ENCODE assay signal across 25 mouse cellular contexts in genomic region chr11:72987234-72987633, GRCm38 (mm10). TPM values are rescaled to one million over a fixed set of nuclear protein-coding genes. Genes with fewer than 3 reads are reported as not detected.
DNase-seq lines count a peak whose midpoint lies in the region; ATAC-seq and TF ChIP-seq lines count a peak whose summit lies in the region.
"Had no signal": no experiment of that assay in that cellular context is flagged by ENCODE, and none has a peak within 500 bp of the region (broad histone marks: within the 10 kb centered on the region; RNA-seq: fewer than 3 reads in every experiment).

No protein-coding gene starts in this region.

- no peak overlapping the region for H3K4me3 ChIP-seq in bone marrow, adult 2 months (replicated peaks; ENCODE audit: control insufficient read depth, low read depth, low read length)
- no peak overlapping the region for H3K4me3 ChIP-seq in embryonic facial prominence, embryonic 10.5 days
- no peak overlapping the region for H3K4me3 ChIP-seq in midbrain, embryonic 14.5 days (replicated peaks; ENCODE audit: low read depth, low read length)
- H3K4me3 ChIP-seq: embryonic facial prominence, embryonic 15.5 days; erythroblast, embryonic 14.5 days; forebrain, embryonic 10.5 days; heart, embryonic 10.5 days; heart, embryonic 15.5 days; hindbrain, embryonic 10.5 days; intestine, embryonic 15.5 days had no signal

- WGBS in bone marrow, adult 2 months = 58% methylated on average over 5 of the region's 5 CpGs
- 71% methylated on average over 5 of the region's 5 CpGs for WGBS in embryonic facial prominence, embryonic 10.5 days
- 72% methylated on average over 5 of the region's 5 CpGs for WGBS in midbrain, embryonic 14.5 days

- H3K27ac ChIP-seq in bone marrow, adult 2 months (ENCODE audit: control insufficient read depth, insufficient read depth, low read depth, low read length, poor library complexity) = peak overlapping the region; percentile 30; the same call in 1 of the 2 replicates
- H3K27ac ChIP-seq in embryonic facial prominence, embryonic 10.5 days (replicated peaks) = no peak overlapping the region
- H3K27ac ChIP-seq in midbrain, embryonic 14.5 days (replicated peaks; ENCODE audit: low read depth, low read length) = no peak overlapping the region
- H3K27ac ChIP-seq: embryonic facial prominence, embryonic 15.5 days; forebrain, embryonic 10.5 days; heart, embryonic 10.5 days; heart, embryonic 15.5 days; hindbrain, embryonic 10.5 days; hindbrain, embryonic 14.5 days; intestine, embryonic 15.5 days had no signal

- peak; percentile 48 for DNase-seq in heart, adult 8-10 months (ENCODE audit: low spot score)
- no peak for DNase-seq in heart, adult 11 months
- peak; percentile 47 to 50 for DNase-seq in spleen, postnatal 36 days (ENCODE audit: low spot score in 2 of 2)
- DNase-seq in spleen, postnatal 4 days (ENCODE audit: low spot score in 2 of 2) = no peak
- no peak for DNase-seq in embryonic facial prominence, embryonic 10.5 days (ENCODE audit: low spot score)
- DNase-seq in midbrain, embryonic 14.5 days = no peak
- DNase-seq: adrenal gland, postnatal 14 days; cerebellum, adult 18-20 months; cerebellum, adult 9-11 months; cerebellum, postnatal 36 days; gastrocnemius, postnatal 10 days; kidney, adult 18-20 months had no signal

- H3K4me1 ChIP-seq in bone marrow, adult 2 months (ENCODE audit: control insufficient read depth, insufficient read depth, low read length) = no peaks in the 10 kb centered on the region; the same call in 1 of the 2 replicates
- H3K4me1 ChIP-seq in embryonic facial prominence, embryonic 10.5 days = peaks cover 25% of the 10 kb centered on the region
- H3K4me1 ChIP-seq in midbrain, embryonic 14.5 days (ENCODE audit: control insufficient read depth, insufficient read depth, low read length) = no peaks in the 10 kb centered on the region
- H3K4me1 ChIP-seq: embryonic facial prominence, embryonic 15.5 days had no signal

- H3K27me3 ChIP-seq in embryonic facial prominence, embryonic 10.5 days (replicated peaks; ENCODE audit: low read depth, poor library complexity, severe bottlenecking) = peaks cover 6% of the 10 kb centered on the region; the same call in 1 of the 2 replicates
- no peaks in the 10 kb centered on the region for H3K27me3 ChIP-seq in midbrain, embryonic 14.5 days (ENCODE audit: control insufficient read depth, insufficient read depth, low read length)
- H3K27me3 ChIP-seq: embryonic facial prominence, embryonic 15.5 days; heart, embryonic 15.5 days; intestine, embryonic 15.5 days; Patski had no signal

- TF ChIP-seq CTCF in bone marrow, adult 2 months (IDR thresholded peaks at IDR 0.05; ENCODE audit: control insufficient read depth, insufficient read depth, low read length) = no peak

- H3K36me3 ChIP-seq in embryonic facial prominence, embryonic 10.5 days (replicated peaks) = no peaks in the 10 kb centered on the region
- H3K36me3 ChIP-seq in midbrain, embryonic 14.5 days (ENCODE audit: control insufficient read depth, insufficient read depth, low read length) = no peaks in the 10 kb centered on the region
- H3K36me3 ChIP-seq: embryonic facial prominence, embryonic 15.5 days; forebrain, embryonic 10.5 days; heart, embryonic 10.5 days; heart, embryonic 15.5 days; hindbrain, embryonic 10.5 days; intestine, embryonic 15.5 days had no signal

- ATAC-seq in midbrain, embryonic 14.5 days (ENCODE audit: low FRiP score, low TSS enrichment) = no peak
- ATAC-seq: activated CD4-positive, CD25-positive, alpha-beta regulatory T cell, adult 4 months; CD4-positive, CD25-positive, alpha-beta regulatory T cell, adult 4 months; forebrain, embryonic 14.5 days; Patski had no signal

- no peaks in the 10 kb centered on the region for H3K9me3 ChIP-seq in embryonic facial prominence, embryonic 10.5 days
- no peaks in the 10 kb centered on the region for H3K9me3 ChIP-seq in midbrain, embryonic 14.5 days (ENCODE audit: control insufficient read depth, low read length)
- H3K9me3 ChIP-seq: embryonic facial prominence, embryonic 15.5 days; forebrain, embryonic 10.5 days; heart, embryonic 10.5 days; heart, embryonic 15.5 days; hindbrain, embryonic 10.5 days; intestine, embryonic 15.5 days had no signal

- no peak for TF ChIP-seq POLR2A in bone marrow, adult 2 months (IDR thresholded peaks at IDR 0.05; ENCODE audit: borderline replicate concordance, control insufficient read depth, low read depth, low read length)

- no peak overlapping the region for H3K9ac ChIP-seq in midbrain, embryonic 14.5 days (replicated peaks; ENCODE audit: low read length)
- H3K9ac ChIP-seq: embryonic facial prominence, embryonic 15.5 days; heart, embryonic 15.5 days; hindbrain, embryonic 14.5 days; intestine, embryonic 15.5 days had no signal

- no peak overlapping the region for H3K4me2 ChIP-seq in midbrain, embryonic 14.5 days (ENCODE audit: low read length)
- H3K4me2 ChIP-seq: embryonic facial prominence, embryonic 15.5 days; heart, embryonic 15.5 days; hindbrain, embryonic 14.5 days; intestine, embryonic 15.5 days had no signal

RNA-seq across cellular contexts. Expression of gene P2rx1, which starts 11.7 kb away (rescaled TPM):
- total RNA-seq in heart, adult 8-10 months (2022) = under 1 TPM; 0.35 to 0.49 (median 0.43) TPM
- polyA plus RNA-seq in bone marrow, adult 2 months (2011; ENCODE audit: insufficient read depth, insufficient read length, low replicate concordance, missing spikeins) = 19.8 and 31.7 TPM in 2 replicates
- polyA plus RNA-seq in embryonic facial prominence, embryonic 10.5 days (2016; fragmentation: Nextera tagmentation; extraction: Ambion mirVana) = 0.79 and 1.0 TPM in 2 replicates
- 0.36 and 0.41 TPM in 2 replicates for polyA plus RNA-seq in midbrain, embryonic 14.5 days (2014; fragmentation: Nextera tagmentation; extraction: Ambion mirVana)
- polyA plus RNA-seq: Patski had no signal

RNA-seq across cellular contexts. Expression of gene Atp2a3, which starts 26.3 kb away (rescaled TPM):
- total RNA-seq in heart, adult 8-10 months (2022) = 10 to 100 TPM in 3 of 4 experiments, 1 to 10 TPM in 1; 9.5 to 12.4 (median 11.2) TPM
- polyA plus RNA-seq in bone marrow, adult 2 months (2011; ENCODE audit: insufficient read depth, insufficient read length, low replicate concordance, missing spikeins) = 153 and 281 TPM in 2 replicates
- 1.3 and 1.4 TPM in 2 replicates for polyA plus RNA-seq in embryonic facial prominence, embryonic 10.5 days (2016; fragmentation: Nextera tagmentation; extraction: Ambion mirVana)
- polyA plus RNA-seq in midbrain, embryonic 14.5 days (2014; fragmentation: Nextera tagmentation; extraction: Ambion mirVana) = 0.55 and 0.91 TPM in 2 replicates

RNA-seq across cellular contexts. Expression of gene Camkk1, which starts 31.6 kb away (rescaled TPM):
- total RNA-seq in heart, adult 8-10 months (2022) = under 1 TPM; 0.53 to 0.84 (median 0.74) TPM
- polyA plus RNA-seq in bone marrow, adult 2 months (2011; ENCODE audit: insufficient read depth, insufficient read length, low replicate concordance, missing spikeins) = 3.3 and 8.7 TPM in 2 replicates
- polyA plus RNA-seq in embryonic facial prominence, embryonic 10.5 days (2016; fragmentation: Nextera tagmentation; extraction: Ambion mirVana) = 5.6 and 6.9 TPM in 2 replicates
- polyA plus RNA-seq in midbrain, embryonic 14.5 days (2014; fragmentation: Nextera tagmentation; extraction: Ambion mirVana) = 11.0 and 16.6 TPM in 2 replicates

Comparison
In these comparisons a context has a peak if more than half of its experiments do, and no peak if none do; other contexts are left out.
1. DNase-seq: peak in heart, adult 8-10 months (single experiment) and spleen, postnatal 36 days (2 of 2); none in heart, adult 11 months (single experiment), spleen, postnatal 4 days (0 of 2), embryonic facial prominence, embryonic 10.5 days (single experiment) and midbrain, embryonic 14.5 days (single experiment).
2. RNA of gene P2rx1, which starts 11.7 kb away (polyA plus RNA-seq): 19.8 to 31.7 TPM in bone marrow, adult 2 months; 0.79 to 1.0 TPM in embryonic facial prominence, embryonic 10.5 days and 0.36 to 0.41 TPM in midbrain, embryonic 14.5 days; every median in the first group is over 10 times any median in the second.
3. RNA of gene Atp2a3, which starts 26.3 kb away (polyA plus RNA-seq): 153 to 281 TPM in bone marrow, adult 2 months; 1.3 to 1.4 TPM in embryonic facial prominence, embryonic 10.5 days and 0.55 to 0.91 TPM in midbrain, embryonic 14.5 days; every median in the first group is over 10 times any median in the second.